Mouse (Mus musculus): ENCODE measurements around the gene Hk1. TPM values are rescaled to one million over a fixed set of nuclear protein-coding genes. Genes with fewer than 3 reads are reported as not detected.

Gene Hk1
- polyA plus RNA-seq, 1 experiment: 10.0 TPM

DNA sequence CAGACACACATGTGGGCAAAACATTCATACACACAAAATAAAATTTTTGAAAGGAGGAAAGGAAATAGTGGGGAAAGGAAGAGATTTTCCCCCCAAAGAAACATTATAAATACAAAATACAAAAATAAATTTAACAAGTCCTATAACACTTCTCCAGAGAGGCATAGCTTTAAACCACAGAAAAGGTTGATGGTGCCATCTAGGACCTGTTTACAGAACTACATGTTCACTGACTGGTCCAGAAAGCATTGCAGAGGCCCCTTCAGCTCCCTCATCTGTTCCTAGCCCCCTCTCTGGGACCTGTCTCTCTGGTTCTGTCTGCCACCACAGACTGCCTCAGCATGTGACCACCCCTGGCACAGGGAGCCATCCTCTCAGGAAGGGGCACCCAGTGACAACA is 1.2 kb upstream of the Hk1 start:
- no peaks in the 10 kb centered on the region for H3K4me1 ChIP-seq (ENCODE audit: control insufficient read depth, insufficient read depth, insufficient read length, low read length)
- H3K4me3 ChIP-seq (ENCODE audit: low read depth, low read length): no peak overlapping the region
- TF ChIP-seq POLR2A (IDR thresholded peaks at IDR 0.05; ENCODE audit: low read depth, low read length) (no peak), CTCF (IDR thresholded peaks at IDR 0.05; ENCODE audit: extremely low read depth, insufficient read length, insufficient replicate concordance, low read depth, low read length) (no peak)
- H3K27me3 ChIP-seq (ENCODE audit: control insufficient read depth, insufficient read depth, low read length): no peaks in the 10 kb centered on the region
- H3K36me3 ChIP-seq (ENCODE audit: control insufficient read depth, insufficient read depth, low read length): peaks cover 24% of the 10 kb centered on the region
- no peak overlapping the region for H3K27ac ChIP-seq (ENCODE audit: insufficient read depth, low read depth, low read length)

DNA sequence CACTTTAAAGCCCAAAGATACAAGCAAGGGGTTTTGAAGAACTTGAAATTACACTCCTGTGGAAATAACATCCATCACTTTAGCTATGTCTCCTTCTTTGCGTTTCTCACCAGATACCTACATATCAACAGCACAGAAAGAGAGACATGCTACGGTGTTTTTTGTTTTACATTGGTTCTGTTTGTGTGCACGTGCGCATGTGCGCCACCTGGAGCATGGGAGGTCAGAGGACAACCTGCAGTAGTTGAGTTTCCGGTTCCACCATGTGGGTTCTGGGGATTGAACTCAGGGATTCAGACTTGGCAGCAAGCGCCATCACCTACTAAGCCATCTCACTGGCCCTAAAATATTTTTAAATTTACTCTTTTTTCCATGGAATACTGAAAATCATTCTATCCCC is 20.9 kb downstream of the Hk1 start:
- Histone ChIP-seq H3K4me1 (ENCODE audit: control insufficient read depth, insufficient read depth, insufficient read length, low read length) (no peaks in the 10 kb centered on the region; the same call in 1 of the 2 replicates), H3K36me3 (ENCODE audit: control insufficient read depth, insufficient read depth, low read length) (no peaks in the 10 kb centered on the region), H3K4me3 (ENCODE audit: low read depth, low read length) (no peak overlapping the region), H3K27ac (ENCODE audit: insufficient read depth, low read depth, low read length) (no peak overlapping the region), H3K27me3 (ENCODE audit: control insufficient read depth, insufficient read depth, low read length) (no peaks in the 10 kb centered on the region)
- WGBS: 83% methylated on average over 7 of the region's 7 CpGs
- TF ChIP-seq CTCF (IDR thresholded peaks at IDR 0.05; ENCODE audit: extremely low read depth, insufficient read length, insufficient replicate concordance, low read depth, low read length) (peak; percentile 23; the same call in 1 of the 2 replicates), POLR2A (IDR thresholded peaks at IDR 0.05; ENCODE audit: low read depth, low read length) (no peak)

GRCm38 (mm10) chr10:62356105-62356730 is 23.5 kb downstream of the Hk1 start:
- Histone ChIP-seq H3K36me3 (ENCODE audit: control insufficient read depth, insufficient read depth, low read length) (no peaks in the 10 kb centered on the region), H3K4me1 (ENCODE audit: control insufficient read depth, insufficient read depth, insufficient read length, low read length) (no peaks in the 10 kb centered on the region; the same call in 1 of the 2 replicates), H3K4me3 (ENCODE audit: low read depth, low read length) (no peak overlapping the region), H3K27ac (ENCODE audit: insufficient read depth, low read depth, low read length) (no peak overlapping the region), H3K27me3 (ENCODE audit: control insufficient read depth, insufficient read depth, low read length) (no peaks in the 10 kb centered on the region)
- TF ChIP-seq POLR2A (IDR thresholded peaks at IDR 0.05; ENCODE audit: low read depth, low read length) (no peak), CTCF (IDR thresholded peaks at IDR 0.05; ENCODE audit: extremely low read depth, insufficient read length, insufficient replicate concordance, low read depth, low read length) (no peak)
- WGBS: 78% methylated on average over 17 of the region's 17 CpGs

- no peak overlapping the region for H3K27ac ChIP-seq (ENCODE audit: insufficient read depth, low read depth, low read length)
- H3K4me1 ChIP-seq (ENCODE audit: control insufficient read depth, insufficient read depth, insufficient read length, low read length): peaks cover 3% of the 10 kb centered on the region; the same call in 1 of the 2 replicates
- H3K36me3 ChIP-seq (ENCODE audit: control insufficient read depth, insufficient read depth, low read length): no peaks in the 10 kb centered on the region
- no peak overlapping the region for H3K4me3 ChIP-seq (ENCODE audit: low read depth, low read length)
- TF ChIP-seq CTCF (IDR thresholded peaks at IDR 0.05; ENCODE audit: extremely low read depth, insufficient read length, insufficient replicate concordance, low read depth, low read length) (no peak), POLR2A (IDR thresholded peaks at IDR 0.05; ENCODE audit: low read depth, low read length) (no peak)
- WGBS: 65% methylated on average over 5 of the region's 5 CpGs
- no peaks in the 10 kb centered on the region for H3K27me3 ChIP-seq (ENCODE audit: control insufficient read depth, insufficient read depth, low read length)
These were observed 34.6 kb downstream of the Hk1 start for GRCm38 (mm10) chr10:62345147-62345546.

GRCm38 (mm10) chr10:62344004-62344752 is 35.5 kb downstream of the Hk1 start:
- Histone ChIP-seq H3K27ac (ENCODE audit: insufficient read depth, low read depth, low read length) (no peak overlapping the region), H3K27me3 (ENCODE audit: control insufficient read depth, insufficient read depth, low read length) (no peaks in the 10 kb centered on the region), H3K36me3 (ENCODE audit: control insufficient read depth, insufficient read depth, low read length) (no peaks in the 10 kb centered on the region), H3K4me1 (ENCODE audit: control insufficient read depth, insufficient read depth, insufficient read length, low read length) (peaks cover 6% of the 10 kb centered on the region; the same call in 1 of the 2 replicates), H3K4me3 (ENCODE audit: low read depth, low read length) (no peak overlapping the region)
- TF ChIP-seq CTCF (IDR thresholded peaks at IDR 0.05; ENCODE audit: extremely low read depth, insufficient read length, insufficient replicate concordance, low read depth, low read length): no peak
- no peak for TF ChIP-seq POLR2A (IDR thresholded peaks at IDR 0.05; ENCODE audit: low read depth, low read length)
- 43% methylated on average over 9 of the region's 9 CpGs for WGBS

- Histone ChIP-seq H3K27ac (ENCODE audit: insufficient read depth, low read depth, low read length) (no peak overlapping the region), H3K36me3 (ENCODE audit: control insufficient read depth, insufficient read depth, low read length) (no peaks in the 10 kb centered on the region), H3K27me3 (ENCODE audit: control insufficient read depth, insufficient read depth, low read length) (no peaks in the 10 kb centered on the region), H3K4me3 (ENCODE audit: low read depth, low read length) (no peak overlapping the region), H3K4me1 (ENCODE audit: control insufficient read depth, insufficient read depth, insufficient read length, low read length) (peaks cover 15% of the 10 kb centered on the region)
- 95% methylated on average over 6 of the region's 6 CpGs for WGBS
- TF ChIP-seq CTCF (IDR thresholded peaks at IDR 0.05; ENCODE audit: extremely low read depth, insufficient read length, insufficient replicate concordance, low read depth, low read length) (no peak), POLR2A (IDR thresholded peaks at IDR 0.05; ENCODE audit: low read depth, low read length) (no peak)
These were observed 37.2 kb downstream of the Hk1 start for GRCm38 (mm10) chr10:62342512-62342911.

- no peaks in the 10 kb centered on the region for H3K36me3 ChIP-seq (ENCODE audit: control insufficient read depth, insufficient read depth, low read length)
- H3K4me1 ChIP-seq (ENCODE audit: control insufficient read depth, insufficient read depth, insufficient read length, low read length): peaks cover 19% of the 10 kb centered on the region
- no peak overlapping the region for H3K27ac ChIP-seq (ENCODE audit: insufficient read depth, low read depth, low read length)
- no peak for TF ChIP-seq POLR2A (IDR thresholded peaks at IDR 0.05; ENCODE audit: low read depth, low read length)
- TF ChIP-seq CTCF (IDR thresholded peaks at IDR 0.05; ENCODE audit: extremely low read depth, insufficient read length, insufficient replicate concordance, low read depth, low read length): no peak
- H3K4me3 ChIP-seq (ENCODE audit: low read depth, low read length): no peak overlapping the region
- WGBS: 90% methylated on average over 4 of the region's 4 CpGs
- H3K27me3 ChIP-seq (ENCODE audit: control insufficient read depth, insufficient read depth, low read length): no peaks in the 10 kb centered on the region
These were observed 37.8 kb downstream of the Hk1 start for GRCm38 (mm10) chr10:62341956-62342355.

Data from small intestine, adult 2 months (tissue).